Mouse (Mus musculus) retina, postnatal 7 days (tissue): ENCODE measurements around the gene Mtrf1l.

Experiments
- DNase-seq: peaks from one replicate; pipeline ENCODE4 v3.0.0-alpha.2; 2012; ENCODE audit warnings: low read depth, low spot score

Mtrf1l gene

GRCm38 (mm10) chr10:5823740-5824491 is at the start of gene Mtrf1l:
Gene Mtrf1l, minus strand, starts transcription at chr10:5823910.
- DNase-seq = peak; percentile 94

GRCm38 (mm10) chr10:5871081-5871480 is 47.4 kb upstream of the Mtrf1l start:
- no peak for DNase-seq

GRCm38 (mm10) chr10:5867981-5868552 is 44.4 kb upstream of the Mtrf1l start:
- DNase-seq = no peak

- no peak for DNase-seq
Observed at GRCm38 (mm10) chr10:5865996-5866395, 42.3 kb upstream of the Mtrf1l start.

- DNase-seq = no peak
Observed at GRCm38 (mm10) chr10:5862669-5863068, 39.0 kb upstream of the Mtrf1l start.

- no peak for DNase-seq
Observed at GRCm38 (mm10) chr10:5860849-5861248, 37.1 kb upstream of the Mtrf1l start.

- DNase-seq = no peak
Observed at GRCm38 (mm10) chr10:5859729-5860128, 36.0 kb upstream of the Mtrf1l start.

- no peak for DNase-seq
Observed at GRCm38 (mm10) chr10:5857996-5858549, 34.4 kb upstream of the Mtrf1l start.

- no peak for DNase-seq
Observed at GRCm38 (mm10) chr10:5853290-5853868, 29.7 kb upstream of the Mtrf1l start.

GRCm38 (mm10) chr10:5846939-5847338 is 23.2 kb upstream of the Mtrf1l start:
- DNase-seq = peak; percentile 14

GRCm38 (mm10) chr10:5841369-5841768 is 17.7 kb upstream of the Mtrf1l start:
- DNase-seq = peak; percentile 44

- no peak for DNase-seq
Observed at GRCm38 (mm10) chr10:5826336-5827025, 2.8 kb upstream of the Mtrf1l start.

- DNase-seq = no peak
Observed at GRCm38 (mm10) chr10:5824779-5825178, 1.1 kb upstream of the Mtrf1l start.

- no peak for DNase-seq
Observed at GRCm38 (mm10) chr10:5823291-5823739, 395 bp downstream of the Mtrf1l start.

GRCm38 (mm10) chr10:5818772-5819171 is 4.9 kb downstream of the Mtrf1l start:
- no peak for DNase-seq

GRCm38 (mm10) chr10:5815968-5816367 is 7.7 kb downstream of the Mtrf1l start:
- DNase-seq = no peak

- DNase-seq = no peak
Observed at GRCm38 (mm10) chr10:5813724-5814123, 10.0 kb downstream of the Mtrf1l start.

GRCm38 (mm10) chr10:5807683-5808082 is 16.0 kb downstream of the Mtrf1l start:
- no peak for DNase-seq

- DNase-seq = no peak
Observed at GRCm38 (mm10) chr10:5806996-5807395, 16.7 kb downstream of the Mtrf1l start.

- DNase-seq = no peak
Observed at GRCm38 (mm10) chr10:5806416-5806815, 17.3 kb downstream of the Mtrf1l start.

GRCm38 (mm10) chr10:5805731-5806307 is 17.9 kb downstream of the Mtrf1l start:
- DNase-seq = peak; percentile 96
